In genomic region chr5:31880457-31880856, GRCm38 (mm10) we compare ENCODE assay signal across 22 mouse cellular contexts.
"Had no signal": no experiment of that assay in that cellular context is flagged by ENCODE, and none has a peak within 500 bp of the region (broad histone marks: within the 10 kb centered on the region; RNA-seq: fewer than 3 reads in every experiment).

No protein-coding gene starts in this region.

- H3K4me1 ChIP-seq: hindbrain, embryonic 10.5 days; hindbrain, embryonic 13.5 days; hindbrain, embryonic 15.5 days; limb, embryonic 10.5 days; limb, embryonic 12.5 days had no signal

- H3K36me3 ChIP-seq: heart, embryonic 10.5 days; heart, embryonic 12.5 days; hindbrain, embryonic 10.5 days; hindbrain, embryonic 13.5 days; hindbrain, embryonic 15.5 days; limb, embryonic 10.5 days; limb, embryonic 12.5 days had no signal

- H3K4me3 ChIP-seq: heart, embryonic 10.5 days; heart, embryonic 12.5 days; hindbrain, embryonic 10.5 days; hindbrain, embryonic 13.5 days; hindbrain, embryonic 15.5 days; layer of hippocampus, adult 2 months; left cerebral cortex, adult 2 months; limb, embryonic 10.5 days; limb, embryonic 12.5 days had no signal

- DNase-seq: gastrocnemius, postnatal 14 days; gastrocnemius, postnatal 36 days; heart, adult 18-20 months; heart, postnatal 10 days; heart, postnatal 4 days; kidney, adult 18-20 months; kidney, adult 8-10 months; kidney, postnatal 10 days; kidney, postnatal 25 days; kidney, postnatal 4 days; liver had no signal

- H3K27ac ChIP-seq: heart, embryonic 10.5 days; hindbrain, embryonic 10.5 days; hindbrain, embryonic 13.5 days; hindbrain, embryonic 15.5 days; hindbrain, postnatal 0 days; layer of hippocampus, adult 2 months; left cerebral cortex, adult 2 months; limb, embryonic 10.5 days; limb, embryonic 12.5 days had no signal

- H3K27me3 ChIP-seq: heart, embryonic 12.5 days; hindbrain, embryonic 13.5 days; hindbrain, embryonic 15.5 days; limb, embryonic 12.5 days had no signal

- ATAC-seq: hindbrain, postnatal 0 days; intestine, postnatal 0 days had no signal
